Mouse (Mus musculus) thymus, adult 2 months (tissue): Measurements from ENCODE around the gene Park7.

Source experiments
- CTCF ChIP-seq: fragments of 200-500 bp; IDR thresholded peaks from 2 replicates; pipeline ENCODE4 v1.5.1; 2012; ENCODE audit warnings: mild to moderate bottlenecking, control low read depth, low read length, moderate library complexity, borderline replicate concordance; ENCODE audit not compliant: control insufficient read depth, poor library complexity, insufficient read depth; ENCODE audit errors: extremely low read depth
- POLR2A ChIP-seq: fragments of 200-500 bp; IDR thresholded peaks from 2 replicates; pipeline ENCODE4 v1.6.1; 2012; ENCODE audit warnings: mild to moderate bottlenecking, low read length, control low read depth, moderate library complexity; ENCODE audit not compliant: control insufficient read depth, poor library complexity, insufficient read depth; ENCODE audit errors: extremely low read depth

GRCm38 (mm10) chr4:150894718-150895501, 19.3 kb downstream of the Park7 start:
- TF ChIP-seq CTCF, result no peak
- TF ChIP-seq POLR2A, result no peak
